Mouse (Mus musculus) inflammation-experienced regulatory T-cells, adult 6 months (primary cell): ENCODE results near the gene Tspoap1. TPM values are rescaled to one million over a fixed set of nuclear protein-coding genes. Genes with fewer than 3 reads are reported as not detected.

ENCODE experiments used
- ATAC-seq: one replicate; pipeline ENCODE4 v1.8.0; 2017
- polyA plus RNA-seq, 3 experiments: library from polyadenylated mRNA; unstranded; fragments of 100-300 nt; shearing (Covaris generic); gene quantifications; one replicate each; pipeline ENCODE4 v1.2.1; 2017

Gene Tspoap1
- polyA plus RNA-seq, 3 experiments from 2014 or later, result 1.7 to 3.8 (median 3.4) TPM

GRCm38 (mm10) chr11:87814831-87815230 lies 54.5 kb downstream of the Tspoap1 start:
- no peak for ATAC-seq

GRCm38 (mm10) chr11:87816707-87817442 lies 56.5 kb downstream of the Tspoap1 start:
- no peak for ATAC-seq

GRCm38 (mm10) chr11:87817443-87817773 lies 57.1 kb downstream of the Tspoap1 start:
- ATAC-seq, result no peak

- ATAC-seq, result no peak
Measured at GRCm38 (mm10) chr11:87821502-87821901, 61.2 kb downstream of the Tspoap1 start.

- no peak for ATAC-seq
Measured at GRCm38 (mm10) chr11:87828239-87828900, 68.0 kb downstream of the Tspoap1 start, which contains the start of gene Lpo. Gene Lpo (minus strand): TSS chr11:87828289.

Other genes starting within 250 kb of the Tspoap1 start
- gene Gm11492, start 193.9 kb upstream of the Tspoap1 start, polyA plus RNA-seq, result not detected
- gene Sept4, start 191.6 kb upstream of the Tspoap1 start, polyA plus RNA-seq, result 1 to 10 TPM in 2 of 3 experiments, under 1 TPM in 1; 0.28 to 1.9 (median 1.8) TPM
- gene Mtmr4, start 168.4 kb upstream of the Tspoap1 start, polyA plus RNA-seq, result 10 to 100 TPM in 2 of 3 experiments, 1 to 10 TPM in 1; 8.4 to 10.3 (median 10.3) TPM
- under 1 TPM; 0.21 to 0.34 (median 0.23) TPM for gene Hsf5, start 143.4 kb upstream of the Tspoap1 start, polyA plus RNA-seq
- 10 to 100 TPM; 35.2 to 53.0 (median 47.2) TPM for gene Rnf43, start 97.8 kb upstream of the Tspoap1 start, polyA plus RNA-seq
- 100 to 1,000 TPM; 357 to 377 (median 371) TPM for gene Supt4a, start 23.0 kb upstream of the Tspoap1 start, polyA plus RNA-seq
- gene Mpo, start 33.0 kb downstream of the Tspoap1 start, polyA plus RNA-seq, result not detected
- not detected for gene Lpo, start 67.7 kb downstream of the Tspoap1 start, polyA plus RNA-seq
- 10 to 100 TPM in 1 of 3 experiments, 1 to 10 TPM in 2; 5.0 to 11.2 (median 5.6) TPM for gene Mks1, start 92.7 kb downstream of the Tspoap1 start, polyA plus RNA-seq
- gene Epx, start 115.0 kb downstream of the Tspoap1 start, polyA plus RNA-seq, result not detected
- not detected for gene Olfr462, start 131.7 kb downstream of the Tspoap1 start, polyA plus RNA-seq
- not detected for gene Olfr463, start 136.8 kb downstream of the Tspoap1 start, polyA plus RNA-seq
- gene Olfr464, start 160.4 kb downstream of the Tspoap1 start, polyA plus RNA-seq, result not detected
- 1 to 10 TPM; 1.7 to 7.1 (median 3.9) TPM for gene Dynll2, start 227.0 kb downstream of the Tspoap1 start, polyA plus RNA-seq